Mouse (Mus musculus) T-cell, adult 2 months (primary cell): ENCODE results near the gene Atp10a.

Experiments used
- DNase-seq: peaks from one replicate; pipeline ENCODE4 v3.0.0; 2022; ENCODE audit warnings: low spot score

The Atp10a gene

GRCm38 (mm10) chr7:58655866-58656265 is at the start of gene Atp10a:
Gene Atp10a, plus strand, starts transcription at chr7:58656166.
- no peak for DNase-seq

GRCm38 (mm10) chr7:58618048-58618447 is 37.9 kb upstream of the Atp10a start:
- DNase-seq, result no peak

GRCm38 (mm10) chr7:58626305-58627155 is 29.4 kb upstream of the Atp10a start:
- DNase-seq, result no peak

- DNase-seq, result no peak
These were observed 28.6 kb upstream of the Atp10a start for GRCm38 (mm10) chr7:58627381-58627780.

- peak; percentile 4 for DNase-seq
These were observed 26.7 kb upstream of the Atp10a start for GRCm38 (mm10) chr7:58629233-58629632.

- no peak for DNase-seq
These were observed 22.3 kb upstream of the Atp10a start for GRCm38 (mm10) chr7:58633683-58634082.

- DNase-seq, result no peak
These were observed 16.3 kb upstream of the Atp10a start for GRCm38 (mm10) chr7:58639676-58640075.

- DNase-seq, result no peak
These were observed 15.5 kb upstream of the Atp10a start for GRCm38 (mm10) chr7:58640456-58640855.

GRCm38 (mm10) chr7:58641916-58642315 is 14.1 kb upstream of the Atp10a start:
- DNase-seq, result no peak

GRCm38 (mm10) chr7:58647404-58647803 is 8.6 kb upstream of the Atp10a start:
- DNase-seq, result no peak

- DNase-seq, result peak; percentile 78
These were observed 2.2 kb downstream of the Atp10a start for GRCm38 (mm10) chr7:58657913-58658789.

GRCm38 (mm10) chr7:58658790-58659405 is 2.9 kb downstream of the Atp10a start:
- DNase-seq, result no peak

GRCm38 (mm10) chr7:58660046-58660445 is 4.1 kb downstream of the Atp10a start:
- no peak for DNase-seq

- DNase-seq, result no peak
These were observed 4.7 kb downstream of the Atp10a start for GRCm38 (mm10) chr7:58660665-58661064.

GRCm38 (mm10) chr7:58661076-58661475 is 5.1 kb downstream of the Atp10a start:
- DNase-seq, result no peak

- DNase-seq, result no peak
These were observed 12.7 kb downstream of the Atp10a start for GRCm38 (mm10) chr7:58668617-58669016.

GRCm38 (mm10) chr7:58676075-58676474 is 20.1 kb downstream of the Atp10a start:
- no peak for DNase-seq

- DNase-seq, result peak; percentile 63
These were observed 21.3 kb downstream of the Atp10a start for GRCm38 (mm10) chr7:58677111-58677805.

- DNase-seq, result no peak
These were observed 30.0 kb downstream of the Atp10a start for GRCm38 (mm10) chr7:58685967-58686366.

GRCm38 (mm10) chr7:58686573-58686972 is 30.6 kb downstream of the Atp10a start:
- peak; percentile 70 for DNase-seq

GRCm38 (mm10) chr7:58686997-58687396 is 31.0 kb downstream of the Atp10a start:
- DNase-seq, result no peak
